Mouse (Mus musculus) embryonic facial prominence, embryonic 13.5 days (tissue): ENCODE results near the gene Smim6. TPM values are rescaled to one million over a fixed set of nuclear protein-coding genes. Genes with fewer than 3 reads are reported as not detected.
A peak's percentile ranks its signal among the peaks of the same experiment; 100 is the strongest.

ENCODE experiments used
- ATAC-seq: fragments of 200-750 bp; cut with Nextera tagmentation; 2 replicates; pipeline ENCODE4 v1.8.0; 2017; ENCODE audit warnings: low read depth; ENCODE audit not compliant: insufficient number of reproducible peaks, insufficient read depth, low FRiP score, low TSS enrichment
- H3K27ac ChIP-seq: fragments of 300-500 bp; sonication (generic); 2 replicates; pipeline ENCODE4 v1.5.1; 2015; ENCODE audit warnings: moderate library complexity, mild to moderate bottlenecking, inconsistent platforms
- H3K27me3 ChIP-seq: fragments of 300-500 bp; sonication (generic); 2 replicates; pipeline ENCODE4 v1.6.1; 2015; ENCODE audit warnings: mild to moderate bottlenecking, inconsistent platforms
- H3K36me3 ChIP-seq: fragments of 300-500 bp; sonication (generic); 2 replicates; pipeline ENCODE4 v1.6.1; 2015; ENCODE audit warnings: mild to moderate bottlenecking, inconsistent platforms
- H3K4me1 ChIP-seq: fragments of 300-500 bp; sonication (generic); 2 replicates; pipeline ENCODE4 v1.6.1; 2015; ENCODE audit warnings: inconsistent platforms
- H3K4me2 ChIP-seq: fragments of 300-500 bp; sonication (generic); 2 replicates; pipeline ENCODE4 v1.6.1; 2015; ENCODE audit warnings: moderate library complexity, mild to moderate bottlenecking, inconsistent platforms
- H3K4me3 ChIP-seq: fragments of 300-500 bp; sonication (generic); 2 replicates; pipeline ENCODE4 v1.5.1; 2015; ENCODE audit warnings: mild to moderate bottlenecking, inconsistent platforms
- H3K9ac ChIP-seq: fragments of 300-500 bp; sonication (generic); 2 replicates; pipeline ENCODE4 v1.6.1; 2015; ENCODE audit warnings: mild to moderate bottlenecking, inconsistent platforms
- H3K9me3 ChIP-seq: fragments of 300-500 bp; sonication (generic); 2 replicates; pipeline ENCODE4 v1.6.1; 2016; ENCODE audit warnings: inconsistent platforms
- WGBS: fragments of 180-500 bp; shearing (Covaris S2); methylation state at CpG from one replicate; pipeline ENCODE4 v1.1.7; 2015; ENCODE audit warnings: mixed read lengths; 5-methylcytosine and 5-hydroxymethylcytosine counted together
- polyA plus RNA-seq: library from polyadenylated mRNA; unstranded; fragments of >200 nt; fragmentation: Nextera tagmentation; extraction: Ambion mirVana; gene quantifications from 2 replicates; pipeline ENCODE4 v1.2.1, GENCODE M21; 2015

Smim6 gene
- polyA plus RNA-seq, 1 experiment from 2014 or later, result 1.2 TPM

DNA sequence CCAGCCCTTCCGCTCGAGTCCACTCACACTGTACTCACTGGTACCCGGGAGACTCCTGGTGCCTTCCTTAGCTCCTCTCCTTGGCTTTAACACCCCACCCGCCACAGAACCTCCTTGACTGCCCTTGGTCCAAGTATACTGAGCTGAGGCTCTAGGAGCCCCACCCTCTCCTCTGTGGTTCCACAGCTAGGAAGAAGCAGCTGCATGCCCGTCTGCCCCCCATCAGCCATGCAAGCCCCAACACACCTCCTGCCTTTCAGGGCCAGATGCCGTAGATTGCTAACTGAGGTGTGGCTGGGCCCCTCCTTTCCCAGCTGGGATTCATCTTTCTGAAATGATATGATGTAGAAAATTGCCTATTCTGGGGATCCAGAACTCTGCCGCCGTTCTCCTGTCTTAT is 33.4 kb downstream of the Smim6 start:
- H3K36me3 ChIP-seq, result peaks cover 87% of the 10 kb centered on the region
- H3K4me3 ChIP-seq, result no peak overlapping the region
- no peaks in the 10 kb centered on the region for H3K9me3 ChIP-seq
- H3K27ac ChIP-seq, result peak overlapping the region; percentile 69
- no peak overlapping the region; the same call in 1 of the 2 replicates for H3K4me2 ChIP-seq
- no peak for ATAC-seq
- no peaks in the 10 kb centered on the region for H3K27me3 ChIP-seq
- 69% methylated on average over 8 of the region's 8 CpGs for WGBS
- H3K9ac ChIP-seq, result 0 out of 2 replicates have a peak overlapping the region, but pooled peaks have one; percentile 27
- H3K4me1 ChIP-seq, result no peaks in the 10 kb centered on the region

DNA sequence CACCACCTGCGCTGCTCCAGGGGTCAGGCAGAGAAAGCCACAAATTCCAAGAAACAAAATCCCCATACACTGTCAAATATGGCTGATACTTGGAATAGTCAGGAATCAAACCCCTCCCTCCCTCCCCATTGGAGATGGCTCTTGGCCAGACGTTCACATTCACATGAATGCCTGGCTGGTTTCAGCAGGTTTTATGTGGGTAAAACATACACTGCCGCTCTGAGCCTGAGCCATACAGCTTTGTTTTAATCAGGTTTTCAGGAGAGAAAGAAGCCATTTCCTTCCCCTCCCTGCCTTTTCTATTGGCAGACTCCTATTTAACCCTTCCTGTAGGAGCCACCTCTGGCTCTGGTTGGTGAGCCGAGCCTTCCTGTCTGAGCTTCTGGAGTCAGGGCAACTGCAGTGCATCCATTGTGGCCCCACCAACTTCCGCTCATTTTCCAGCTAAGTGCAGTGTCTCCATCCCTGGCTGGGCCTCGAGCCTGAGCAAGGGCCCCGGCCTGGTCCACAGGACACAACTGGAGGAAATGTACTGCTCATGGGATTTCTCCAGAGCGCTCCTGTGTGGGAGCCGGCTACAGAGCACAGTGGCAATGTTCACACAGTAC is 34.5 kb downstream of the Smim6 start:
- Histone ChIP-seq H3K27ac (peak overlapping the region; percentile 74), H3K4me1 (no peaks in the 10 kb centered on the region), H3K9ac (no peak overlapping the region), H3K4me2 (no peak overlapping the region), H3K27me3 (no peaks in the 10 kb centered on the region), H3K4me3 (no peak overlapping the region), H3K36me3 (peaks cover 85% of the 10 kb centered on the region), H3K9me3 (no peaks in the 10 kb centered on the region)
- 80% methylated on average over 9 of the region's 9 CpGs for WGBS
- ATAC-seq, result no peak

DNA sequence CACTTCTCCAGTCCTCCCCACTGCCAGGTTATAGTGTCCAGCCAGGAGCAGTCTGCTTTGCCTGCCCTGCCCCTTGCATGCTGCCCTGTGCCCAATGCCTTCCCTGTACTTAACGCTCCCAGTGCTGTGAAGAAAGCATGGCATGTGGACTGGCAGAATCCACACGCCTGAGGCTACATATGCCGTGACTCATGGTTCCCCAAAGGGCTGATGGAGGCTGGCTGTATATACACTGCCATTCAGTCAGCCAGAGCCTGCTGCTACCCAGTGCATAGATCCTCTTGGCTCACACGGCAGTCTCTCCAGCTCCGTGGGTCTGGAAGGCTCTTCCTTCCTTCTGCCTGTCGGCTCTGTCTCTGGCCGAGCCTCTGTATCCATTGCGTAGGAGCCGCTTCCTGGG is 36.5 kb downstream of the Smim6 start:
- Histone ChIP-seq H3K27me3 (no peaks in the 10 kb centered on the region), H3K9ac (no peak overlapping the region), H3K4me2 (no peak overlapping the region), H3K36me3 (peaks cover 90% of the 10 kb centered on the region), H3K4me1 (no peaks in the 10 kb centered on the region), H3K9me3 (no peaks in the 10 kb centered on the region), H3K27ac (no peak overlapping the region), H3K4me3 (no peak overlapping the region)
- WGBS, result 86% methylated on average over 9 of the region's 9 CpGs
- ATAC-seq, result no peak

DNA sequence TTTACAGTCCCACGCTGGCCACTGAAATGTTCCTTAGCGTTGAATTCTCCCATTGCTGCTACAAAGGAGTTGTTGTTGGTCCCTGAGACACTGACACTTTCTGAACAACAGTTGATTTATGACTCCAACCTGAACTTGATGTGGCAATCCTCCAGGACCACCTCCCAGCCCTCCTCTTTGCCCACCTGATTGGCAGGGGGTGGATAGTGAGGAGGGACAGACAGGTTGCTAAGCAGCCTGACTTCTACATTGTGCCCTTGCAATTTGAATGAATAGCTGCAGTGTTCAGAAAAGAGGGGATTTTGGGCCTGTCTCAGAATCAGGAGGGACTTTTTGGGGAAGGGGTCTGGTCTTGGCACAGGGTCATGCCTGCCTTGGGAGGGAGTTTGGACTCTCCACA is 38.9 kb downstream of the Smim6 start:
- Histone ChIP-seq H3K36me3 (peaks cover 90% of the 10 kb centered on the region), H3K9me3 (no peaks in the 10 kb centered on the region), H3K4me2 (no peak overlapping the region), H3K4me3 (no peak overlapping the region), H3K27ac (peak overlapping the region; percentile 44; the same call in 1 of the 2 replicates), H3K27me3 (no peaks in the 10 kb centered on the region), H3K9ac (no peak overlapping the region), H3K4me1 (peaks cover 10% of the 10 kb centered on the region; the same call in 1 of the 2 replicates)
- no peak for ATAC-seq
- WGBS, result 86% methylated on average over 2 of the region's 2 CpGs

DNA sequence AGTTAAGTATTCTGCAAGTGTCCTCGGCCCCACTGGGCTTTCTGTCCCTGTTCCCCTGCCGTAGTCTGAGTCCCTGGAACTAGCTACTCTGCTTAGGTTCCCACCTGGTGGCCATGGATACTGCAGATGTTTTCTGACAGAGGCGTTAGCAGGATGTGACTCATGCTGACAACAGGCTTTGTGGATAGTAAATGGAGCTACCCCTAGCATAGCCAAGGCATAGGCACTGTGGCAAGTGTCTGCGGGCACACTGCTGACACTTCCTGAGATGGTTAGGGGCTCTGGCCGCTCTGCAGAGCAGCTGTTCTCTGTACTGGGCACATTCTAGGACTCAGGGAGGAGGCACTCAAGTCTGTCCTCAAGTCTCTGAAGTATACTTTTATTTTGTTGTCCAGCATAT is 42.9 kb downstream of the Smim6 start:
- H3K27me3 ChIP-seq, result no peaks in the 10 kb centered on the region
- H3K4me3 ChIP-seq, result no peak overlapping the region
- H3K9ac ChIP-seq, result no peak overlapping the region
- no peaks in the 10 kb centered on the region for H3K9me3 ChIP-seq
- H3K4me2 ChIP-seq, result no peak overlapping the region
- H3K4me1 ChIP-seq, result peaks cover 26% of the 10 kb centered on the region
- ATAC-seq, result no peak
- H3K27ac ChIP-seq, result peak overlapping the region; percentile 44; the same call in 1 of the 2 replicates
- 84% methylated on average over 5 of the region's 5 CpGs for WGBS
- peaks cover 80% of the 10 kb centered on the region for H3K36me3 ChIP-seq

DNA sequence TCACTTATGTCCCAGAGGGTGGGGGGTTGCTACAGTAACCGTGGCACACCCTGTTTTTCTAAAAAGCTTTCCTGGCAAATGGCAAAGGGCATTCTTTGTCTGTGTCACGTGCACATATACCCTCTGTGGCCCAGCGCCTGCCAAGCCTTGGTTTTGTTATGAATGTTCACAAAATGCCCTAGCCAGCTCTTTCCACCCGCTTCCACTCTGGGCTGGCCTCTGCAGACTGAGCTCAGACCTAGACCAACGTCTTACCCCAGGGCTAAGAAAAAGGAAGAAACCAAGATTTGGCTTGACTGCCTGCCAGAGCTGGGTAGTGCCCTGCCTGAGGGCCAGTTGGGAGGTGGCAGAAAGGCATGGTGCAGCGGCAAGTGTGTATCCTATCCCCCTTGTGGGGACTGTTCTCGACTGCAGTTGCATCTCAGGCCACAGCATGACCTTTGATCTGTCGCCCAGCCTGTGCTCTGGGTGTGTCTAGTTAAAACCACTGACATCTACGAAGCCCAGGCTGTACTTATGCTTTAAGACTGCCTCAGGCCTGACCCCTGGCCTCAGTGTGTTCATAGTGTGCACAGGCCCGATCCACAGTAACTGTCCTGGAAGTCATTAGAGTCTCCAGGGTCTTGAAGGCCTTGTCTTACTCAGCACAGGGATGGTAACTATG is 43.5 kb downstream of the Smim6 start:
- 46% methylated on average over 10 of the region's 10 CpGs for WGBS
- no peak overlapping the region for H3K4me3 ChIP-seq
- no peak overlapping the region for H3K9ac ChIP-seq
- H3K27ac ChIP-seq, result 0 out of 2 replicates have a peak overlapping the region, but pooled peaks have one; percentile 82
- H3K27me3 ChIP-seq, result no peaks in the 10 kb centered on the region
- H3K4me1 ChIP-seq, result peaks cover 26% of the 10 kb centered on the region
- H3K4me2 ChIP-seq, result no peak overlapping the region
- no peaks in the 10 kb centered on the region for H3K9me3 ChIP-seq
- ATAC-seq, result no peak
- peaks cover 81% of the 10 kb centered on the region for H3K36me3 ChIP-seq

DNA sequence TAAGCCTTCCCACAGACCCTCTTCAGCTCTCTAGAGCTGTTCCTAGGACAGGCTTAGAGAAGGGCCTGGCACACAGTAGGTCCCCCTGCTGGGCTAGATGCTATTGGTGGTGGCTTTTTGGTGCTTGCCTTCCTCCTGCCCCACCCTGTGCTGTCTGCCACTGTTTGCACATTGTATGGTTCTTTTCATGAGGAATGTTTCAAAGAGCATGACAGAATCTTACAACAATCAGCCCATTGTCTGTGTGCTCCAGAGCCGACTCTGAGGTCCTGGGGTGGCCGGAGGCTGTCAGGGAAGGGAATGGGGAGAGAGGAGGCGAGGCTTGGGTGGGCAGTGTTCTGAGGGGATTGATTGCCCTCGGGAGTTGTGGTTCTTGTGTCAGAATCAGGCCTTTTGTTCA is 44.6 kb downstream of the Smim6 start:
- 32% methylated on average over 4 of the region's 4 CpGs for WGBS
- no peak overlapping the region for H3K4me2 ChIP-seq
- 0 out of 2 replicates have a peak overlapping the region, but pooled peaks have one; percentile 0 for H3K9ac ChIP-seq
- peaks cover 26% of the 10 kb centered on the region for H3K4me1 ChIP-seq
- H3K27me3 ChIP-seq, result no peaks in the 10 kb centered on the region
- ATAC-seq, result no peak; the same call in 1 of the 2 replicates
- no peak overlapping the region for H3K4me3 ChIP-seq
- no peaks in the 10 kb centered on the region for H3K9me3 ChIP-seq
- peak overlapping the region; percentile 82 for H3K27ac ChIP-seq
- H3K36me3 ChIP-seq, result peaks cover 81% of the 10 kb centered on the region

DNA sequence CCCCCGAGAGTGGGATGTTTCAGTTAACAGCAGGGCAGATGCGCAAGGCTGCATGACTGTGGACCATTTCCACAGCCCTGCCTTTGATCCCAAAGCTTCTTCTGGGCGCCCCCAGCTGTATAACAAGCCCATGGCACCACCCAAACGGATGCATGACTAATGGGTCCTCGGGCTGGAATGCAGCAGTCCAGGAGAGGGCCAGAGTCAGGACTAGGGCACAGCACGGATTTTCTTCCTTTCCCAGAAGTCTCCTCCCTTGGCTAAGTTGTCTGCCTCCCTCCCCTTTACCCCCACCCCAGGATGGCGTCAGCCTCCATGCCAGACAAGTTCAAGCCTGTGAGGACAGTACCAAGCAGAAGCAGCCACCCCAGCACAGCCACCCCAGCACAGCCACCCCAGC is 46.2 kb downstream of the Smim6 start:
- H3K9ac ChIP-seq, result 0 out of 2 replicates have a peak overlapping the region, but pooled peaks have one; percentile 32
- peaks cover 81% of the 10 kb centered on the region for H3K36me3 ChIP-seq
- WGBS, result 49% methylated on average over 7 of the region's 7 CpGs
- H3K4me1 ChIP-seq, result peaks cover 26% of the 10 kb centered on the region
- ATAC-seq, result no peak
- H3K27ac ChIP-seq, result peak overlapping the region; percentile 82; the same call in 1 of the 2 replicates
- no peak overlapping the region for H3K4me3 ChIP-seq
- no peaks in the 10 kb centered on the region for H3K9me3 ChIP-seq
- H3K4me2 ChIP-seq, result no peak overlapping the region
- H3K27me3 ChIP-seq, result no peaks in the 10 kb centered on the region

DNA sequence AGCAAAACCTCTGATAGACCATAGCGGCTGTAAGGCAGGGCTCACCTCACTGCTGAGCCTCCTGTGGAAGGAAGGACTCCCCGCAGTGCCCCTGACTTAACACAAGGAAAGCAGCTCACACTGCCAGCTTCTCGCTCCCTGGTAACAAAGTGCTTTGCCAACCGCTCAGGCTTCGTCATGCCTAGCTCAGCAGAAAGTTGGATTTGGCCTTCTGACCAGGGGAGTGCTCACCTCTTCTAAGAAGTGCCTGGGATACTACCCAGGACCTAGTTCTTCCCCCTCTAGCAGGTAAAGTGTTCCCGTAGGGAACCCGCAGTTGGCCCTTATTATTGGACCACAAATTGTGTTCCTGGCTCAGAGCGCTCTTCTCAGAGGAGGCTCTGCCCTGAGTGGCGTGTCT is 47.2 kb downstream of the Smim6 start:
- 98% methylated on average over 9 of the region's 9 CpGs for WGBS

DNA sequence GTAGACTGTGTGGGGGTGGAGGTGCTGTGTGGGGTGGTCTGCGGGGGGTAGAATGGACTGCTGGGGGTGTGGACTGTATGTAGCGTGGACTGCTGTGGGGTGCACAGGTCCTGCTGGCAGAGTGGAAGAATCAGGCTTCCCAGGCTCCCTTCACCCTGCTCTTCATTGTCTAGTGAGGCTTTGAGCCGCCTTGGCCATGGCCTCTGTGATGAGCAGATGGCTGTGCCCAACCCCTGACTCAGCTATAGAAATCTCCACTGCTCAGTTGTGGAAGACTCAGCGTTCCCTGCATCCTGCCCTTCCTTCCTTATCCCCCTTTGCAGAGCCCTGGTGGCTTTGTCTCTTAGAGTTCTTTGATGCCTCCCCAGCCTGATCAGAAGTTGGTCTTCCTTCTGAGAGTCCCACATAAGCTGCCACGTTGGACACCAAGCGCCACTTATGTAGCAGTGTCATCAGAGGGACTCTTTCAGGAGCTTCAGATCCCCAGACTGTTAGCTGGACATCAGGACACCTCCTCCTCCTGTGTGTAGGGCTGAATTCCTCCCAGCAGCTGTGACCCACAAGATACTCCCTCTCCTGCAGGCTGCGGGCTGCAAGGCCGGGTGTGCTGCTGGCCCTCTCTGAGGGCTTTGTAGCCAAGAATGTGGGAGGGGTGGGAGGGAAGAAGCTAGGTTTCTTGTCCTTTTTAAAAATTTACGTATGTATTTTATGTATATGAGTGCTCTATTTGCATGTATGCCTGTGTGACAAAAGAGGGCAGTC is 51.0 kb downstream of the Smim6 start:
- H3K4me3 ChIP-seq, result no peak overlapping the region
- no peaks in the 10 kb centered on the region for H3K27me3 ChIP-seq
- ATAC-seq, result no peak
- H3K27ac ChIP-seq, result no peak overlapping the region
- peaks cover 1% of the 10 kb centered on the region; the same call in 1 of the 2 replicates for H3K4me1 ChIP-seq
- WGBS, result 93% methylated on average over 9 of the region's 9 CpGs
- H3K4me2 ChIP-seq, result no peak overlapping the region
- H3K9ac ChIP-seq, result no peak overlapping the region
- H3K9me3 ChIP-seq, result no peaks in the 10 kb centered on the region
- H3K36me3 ChIP-seq, result peaks cover 84% of the 10 kb centered on the region

More for the DNA sequence above, 47.2 kb downstream of the Smim6 start:
- no peak overlapping the region for H3K9ac ChIP-seq
- no peak overlapping the region for H3K4me2 ChIP-seq
- no peaks in the 10 kb centered on the region for H3K9me3 ChIP-seq
- ATAC-seq, result no peak
- no peak overlapping the region for H3K4me3 ChIP-seq
- H3K27me3 ChIP-seq, result no peaks in the 10 kb centered on the region
- peaks cover 26% of the 10 kb centered on the region for H3K4me1 ChIP-seq
- H3K27ac ChIP-seq, result no peak overlapping the region
- peaks cover 83% of the 10 kb centered on the region for H3K36me3 ChIP-seq
